Mouse (Mus musculus) limb, embryonic 11.5 days (tissue): ENCODE results near the gene Asdurf. TPM values are rescaled to one million over a fixed set of nuclear protein-coding genes. Genes with fewer than 3 reads are reported as not detected.

Experiments
- ATAC-seq: fragments of 200-750 bp; cut with Nextera tagmentation; 2 replicates; pipeline ENCODE4 v1.8.0; 2017; ENCODE audit warnings: low read depth; ENCODE audit not compliant: insufficient number of reproducible peaks, low FRiP score, low TSS enrichment
- DNase-seq: peaks from one replicate; pipeline ENCODE4 v3.0.0-alpha.2; 2015; ENCODE audit warnings: low spot score
- H3K27ac ChIP-seq: fragments of 300-500 bp; sonication (generic); replicated peaks from 2 replicates; pipeline ENCODE4 v1.5.1; 2014; ENCODE audit warnings: low read depth, mild to moderate bottlenecking, low read length
- H3K27me3 ChIP-seq: fragments of 300-500 bp; sonication (generic); 2 replicates; pipeline ENCODE4 v1.6.1; 2014; ENCODE audit warnings: mild to moderate bottlenecking, low read length, mixed read lengths; ENCODE audit not compliant: control insufficient read depth, insufficient read depth
- H3K36me3 ChIP-seq: fragments of 300-500 bp; sonication (generic); 2 replicates; pipeline ENCODE4 v1.6.1; 2014; ENCODE audit warnings: mild to moderate bottlenecking, low read length, moderate library complexity, mixed read lengths; ENCODE audit not compliant: control insufficient read depth, insufficient read depth
- H3K4me1 ChIP-seq: fragments of 300-500 bp; sonication (generic); 2 replicates; pipeline ENCODE4 v1.6.1; 2014; ENCODE audit warnings: low read length, mixed read lengths; ENCODE audit not compliant: control insufficient read depth, insufficient read depth
- H3K4me2 ChIP-seq: fragments of 300-500 bp; sonication (generic); 2 replicates; pipeline ENCODE4 v1.6.1; 2014; ENCODE audit warnings: low read depth, mild to moderate bottlenecking, moderate library complexity; ENCODE audit not compliant: severe bottlenecking
- H3K4me3 ChIP-seq: fragments of 300-500 bp; sonication (generic); 2 replicates; pipeline ENCODE4 v1.5.1; 2014; ENCODE audit warnings: low read depth, low read length
- H3K9ac ChIP-seq: fragments of 300-500 bp; sonication (generic); 2 replicates; pipeline ENCODE4 v1.6.1; 2014; ENCODE audit warnings: mild to moderate bottlenecking, low read length
- H3K9me3 ChIP-seq: fragments of 300-500 bp; sonication (generic); 2 replicates; pipeline ENCODE4 v1.6.1; 2016; ENCODE audit warnings: low read length; ENCODE audit not compliant: control insufficient read depth
- WGBS: fragments of 180-500 bp; shearing (Covaris S2); extraction: QIAGEN DNeasy Blood & Tissue Kit; methylation state at CpG from one replicate; pipeline ENCODE4 v1.1.7; 2014; 5-methylcytosine and 5-hydroxymethylcytosine counted together
- polyA plus RNA-seq: library from polyadenylated mRNA; unstranded; fragments of >200 nt; fragmentation: Nextera tagmentation; extraction: Ambion mirVana; gene quantifications from 2 replicates; pipeline ENCODE4 v1.2.1, GENCODE M21; 2014

Gene Asdurf
- polyA plus RNA-seq, 1 experiment from 2014 or later = 3.6 TPM

DNA sequence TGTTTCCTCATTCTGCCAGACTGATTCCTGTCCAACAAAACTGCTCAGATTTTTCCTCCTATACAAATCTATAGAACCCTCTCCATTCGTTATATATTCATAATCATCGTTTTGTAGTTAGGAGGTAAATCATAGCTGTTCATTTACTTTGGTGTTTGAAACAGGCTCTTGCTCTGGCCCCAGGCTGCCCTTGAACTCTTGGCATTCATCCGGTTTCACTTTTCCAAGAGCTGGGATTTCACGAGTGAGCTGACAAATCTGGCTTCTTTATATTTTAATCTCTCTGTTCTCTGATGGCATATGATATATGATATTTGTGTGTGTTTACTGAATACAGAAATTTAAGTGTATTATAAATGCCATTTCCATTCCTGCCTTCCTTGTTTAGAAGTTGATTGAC is 51.9 kb downstream of the Asdurf start:
- H3K27ac ChIP-seq = no peak overlapping the region
- no peaks in the 10 kb centered on the region for H3K9me3 ChIP-seq
- H3K36me3 ChIP-seq = no peaks in the 10 kb centered on the region
- no peak overlapping the region for H3K4me3 ChIP-seq
- 0 out of 2 replicates have a peak, but pooled peaks cover 2% of the 10 kb centered on the region for H3K4me1 ChIP-seq
- no peak overlapping the region for H3K9ac ChIP-seq
- no peaks in the 10 kb centered on the region for H3K27me3 ChIP-seq
- no peak for ATAC-seq
- 87% methylated on average over 4 of the region's 4 CpGs for WGBS
- DNase-seq = no peak
- no peak overlapping the region for H3K4me2 ChIP-seq

Other genes with a start within 250 kb of the Asdurf start
- gene 1700019A02Rik, start 165.0 kb downstream of the Asdurf start, polyA plus RNA-seq = not detected in 2 replicates
- gene Pms1, start 55.6 kb downstream of the Asdurf start, polyA plus RNA-seq = 26.0 and 27.4 TPM in 2 replicates
- 67.8 and 68.4 TPM in 2 replicates for gene Ormdl1, start 55.5 kb downstream of the Asdurf start, polyA plus RNA-seq
- gene Gm28778, start 55.5 kb downstream of the Asdurf start, polyA plus RNA-seq = not detected in 2 replicates
- 21.6 and 22.2 TPM in 2 replicates for gene Osgepl1, start 39.0 kb downstream of the Asdurf start, polyA plus RNA-seq
- 0.60 and 0.61 TPM in 2 replicates for gene Gm28551, start within 50 bp of the Asdurf start, polyA plus RNA-seq
- gene Asnsd1, start 133 bp upstream of the Asdurf start, polyA plus RNA-seq = 91.1 and 99.0 TPM in 2 replicates